Mouse (Mus musculus): ENCODE data around the gene Supt4a. TPM values are rescaled to one million over a fixed set of nuclear protein-coding genes. Genes with fewer than 3 reads are reported as not detected.

Gene Supt4a
- polyA plus RNA-seq (2017; shearing (Covaris generic)) = 418 TPM

DNA sequence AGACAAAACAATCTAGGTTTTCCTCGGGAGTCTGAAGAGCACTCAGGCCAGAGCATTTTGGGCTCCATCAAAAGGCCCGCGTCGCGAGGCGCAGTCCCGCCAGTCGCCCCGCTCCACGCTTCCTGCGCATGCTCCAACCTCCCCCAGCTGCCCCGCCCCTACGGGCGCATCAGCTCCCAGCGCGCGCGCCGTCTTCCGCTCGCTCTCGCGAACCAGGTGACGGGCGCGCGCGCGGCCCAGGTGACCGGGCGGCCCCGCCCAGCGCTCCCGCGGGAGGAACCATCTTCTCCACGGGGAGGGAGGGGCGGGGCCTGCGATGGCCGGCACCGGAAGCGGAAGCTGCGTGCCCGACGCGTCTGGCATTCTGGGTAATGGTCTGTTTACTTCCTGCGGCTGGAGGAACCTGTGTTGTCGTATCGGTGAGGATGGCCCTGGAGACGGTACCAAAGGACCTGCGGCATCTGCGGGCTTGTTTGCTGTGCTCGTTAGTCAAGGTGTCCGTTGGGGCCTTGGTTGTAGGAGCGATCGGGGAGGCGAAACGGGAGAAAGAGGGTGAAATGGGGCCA is at the start of gene Supt4a:
Gene Supt4a (plus strand): TSS at position 378 of the 566 bp plus-strand sequence.

DNA sequence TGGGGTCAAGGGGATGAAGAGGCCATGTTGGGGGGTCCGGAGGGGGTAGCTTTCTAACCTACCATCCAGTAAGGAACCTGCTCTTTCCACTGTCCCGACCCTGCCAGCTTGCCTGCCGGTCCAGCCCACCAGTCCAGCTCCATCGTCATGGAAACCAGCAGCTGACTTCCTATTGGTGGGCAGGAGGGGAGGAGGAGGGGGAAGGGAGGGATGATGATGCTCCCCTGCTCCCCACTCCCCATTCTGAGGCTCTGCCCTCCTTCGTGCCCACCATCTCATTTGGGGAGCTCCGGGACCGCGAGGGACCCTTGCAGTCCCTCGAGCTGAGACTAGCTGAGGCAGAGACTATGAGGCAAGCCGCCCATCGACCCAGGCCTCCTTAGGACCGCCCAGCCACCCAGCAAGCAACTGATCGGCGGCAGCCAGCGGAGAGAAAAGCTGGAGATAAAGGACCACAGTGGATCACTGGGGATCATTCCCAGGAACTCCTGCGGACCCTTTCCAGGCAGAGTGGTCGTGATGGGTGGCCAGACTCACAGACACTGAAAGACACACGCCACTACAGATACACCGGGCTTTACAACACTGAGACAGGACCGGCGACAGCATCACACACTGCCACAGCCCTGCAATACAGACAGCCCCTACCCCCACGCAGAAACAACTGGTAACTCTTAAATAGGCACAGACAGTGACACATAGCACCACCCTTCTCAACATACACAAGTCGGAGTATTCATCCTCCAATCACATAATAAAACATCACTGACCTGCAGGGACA is 23.1 kb downstream of the Supt4a start, which contains the start of gene Tspoap1:
Gene Tspoap1 (plus strand): TSS at position 241 of the 781 bp plus-strand sequence.

Other genes with a start within 250 kb of the Supt4a start
- not detected for gene Gm11492, start 170.9 kb upstream of the Supt4a start, polyA plus RNA-seq (2017; shearing (Covaris generic))
- gene Sept4, start 168.6 kb upstream of the Supt4a start, polyA plus RNA-seq (2017; shearing (Covaris generic)) = 2.2 TPM
- gene Mtmr4, start 145.4 kb upstream of the Supt4a start, polyA plus RNA-seq (2017; shearing (Covaris generic)) = 16.5 TPM
- not detected for gene Hsf5, start 120.4 kb upstream of the Supt4a start, polyA plus RNA-seq (2017; shearing (Covaris generic))
- gene Rnf43, start 74.8 kb upstream of the Supt4a start, polyA plus RNA-seq (2017; shearing (Covaris generic)) = 8.0 TPM
- 2.2 TPM for gene Tspoap1, start 23.0 kb downstream of the Supt4a start, polyA plus RNA-seq (2017; shearing (Covaris generic))
- not detected for gene Mpo, start 56.0 kb downstream of the Supt4a start, polyA plus RNA-seq (2017; shearing (Covaris generic))
- gene Lpo, start 90.7 kb downstream of the Supt4a start, polyA plus RNA-seq (2017; shearing (Covaris generic)) = not detected
- gene Mks1, start 115.7 kb downstream of the Supt4a start, polyA plus RNA-seq (2017; shearing (Covaris generic)) = 15.5 TPM
- gene Epx, start 138.0 kb downstream of the Supt4a start, polyA plus RNA-seq (2017; shearing (Covaris generic)) = not detected
- gene Olfr462, start 154.7 kb downstream of the Supt4a start, polyA plus RNA-seq (2017; shearing (Covaris generic)) = not detected
- not detected for gene Olfr463, start 159.8 kb downstream of the Supt4a start, polyA plus RNA-seq (2017; shearing (Covaris generic))
- not detected for gene Olfr464, start 183.4 kb downstream of the Supt4a start, polyA plus RNA-seq (2017; shearing (Covaris generic))
- 19.6 TPM for gene Dynll2, start 250.0 kb downstream of the Supt4a start, polyA plus RNA-seq (2017; shearing (Covaris generic))